Comparison of ENCODE assay signal across 8 mouse cellular contexts in genomic region chr4:139598356-139598755, GRCm38 (mm10). TPM values are rescaled to one million over a fixed set of nuclear protein-coding genes. Genes with fewer than 3 reads are reported as not detected.
A peak's percentile ranks its signal among the peaks of the same experiment; 100 is the strongest.
DNase-seq lines count a peak whose midpoint lies in the region; ATAC-seq and TF ChIP-seq lines count a peak whose summit lies in the region.

No protein-coding gene starts in this region.

- no peak overlapping the region for H3K4me3 ChIP-seq in left cerebral cortex, adult 2 months
- no peak overlapping the region for H3K4me3 ChIP-seq in embryonic facial prominence, embryonic 14.5 days (ENCODE audit: low read depth, low read length)
- no peak overlapping the region for H3K4me3 ChIP-seq in intestine, embryonic 14.5 days (ENCODE audit: low read depth, low read length)
- no peak overlapping the region for H3K4me3 ChIP-seq in midbrain, postnatal 0 days (ENCODE audit: low read depth, low read length)

- peak overlapping the region; percentile 46 for H3K4me2 ChIP-seq in embryonic facial prominence, embryonic 14.5 days (ENCODE audit: low read depth, low read length)
- H3K4me2 ChIP-seq in intestine, embryonic 14.5 days (ENCODE audit: low read length): peak overlapping the region; percentile 35
- peak overlapping the region; percentile 36; the same call in 1 of the 2 replicates for H3K4me2 ChIP-seq in midbrain, postnatal 0 days (ENCODE audit: low read depth, low read length, poor library complexity, severe bottlenecking)

- WGBS in embryonic facial prominence, embryonic 14.5 days: 25% methylated on average over 13 of the region's 13 CpGs
- WGBS in intestine, embryonic 14.5 days: 16% methylated on average over 13 of the region's 13 CpGs
- 40% methylated on average over 13 of the region's 13 CpGs for WGBS in midbrain, postnatal 0 days

- no peak for ATAC-seq in embryonic facial prominence, embryonic 14.5 days (ENCODE audit: low read depth)
- no peak for ATAC-seq in intestine, embryonic 14.5 days (replicated peaks; ENCODE audit: low FRiP score, low TSS enrichment, low read depth)
- ATAC-seq in midbrain, postnatal 0 days (ENCODE audit: low FRiP score): no peak

- peaks cover 61% of the 10 kb centered on the region for H3K4me1 ChIP-seq in embryonic facial prominence, embryonic 14.5 days (ENCODE audit: control insufficient read depth, insufficient read depth, low read length)
- peaks cover 73% of the 10 kb centered on the region for H3K4me1 ChIP-seq in intestine, embryonic 14.5 days (replicated peaks; ENCODE audit: control insufficient read depth, insufficient read depth, low read length)
- H3K4me1 ChIP-seq in midbrain, postnatal 0 days (ENCODE audit: insufficient read depth, low read length): peaks cover 34% of the 10 kb centered on the region

- intact Hi-C loops in left cerebral cortex, adult 2 months (cut with DNase I): no loop called here
- intact Hi-C loops in left cerebral cortex, postnatal 25 days (cut with DNase I): no loop called here

- H3K9me3 ChIP-seq in embryonic facial prominence, embryonic 14.5 days (ENCODE audit: control insufficient read depth, low read length): no peaks in the 10 kb centered on the region
- no peaks in the 10 kb centered on the region for H3K9me3 ChIP-seq in intestine, embryonic 14.5 days (ENCODE audit: control insufficient read depth, low read length)
- H3K9me3 ChIP-seq in midbrain, postnatal 0 days (ENCODE audit: low read length): no peaks in the 10 kb centered on the region

- DNase-seq in left cerebral cortex, adult 2 months (ENCODE audit: extremely low spot score in 1 of 2, low spot score in 2 of 2): no peak
- no peak for DNase-seq in left cerebral cortex, postnatal 25 days (ENCODE audit: low spot score in 2 of 2)
- peak; percentile 25 for DNase-seq in embryonic facial prominence, embryonic 14.5 days (ENCODE audit: low spot score)
- peak; percentile 69 for DNase-seq in intestine, embryonic 14.5 days (ENCODE audit: low spot score)
- DNase-seq in midbrain, postnatal 0 days (ENCODE audit: low spot score): no peak
- no peak for DNase-seq in adrenal gland, postnatal 25 days
- DNase-seq in embryo, embryonic 10 days (ENCODE audit: low spot score): no peak
- DNase-seq in urinary bladder, postnatal 14 days (ENCODE audit: low spot score): no peak

- no peaks in the 10 kb centered on the region for H3K27me3 ChIP-seq in embryonic facial prominence, embryonic 14.5 days (replicated peaks; ENCODE audit: control insufficient read depth, insufficient read depth, low read length)
- H3K27me3 ChIP-seq in intestine, embryonic 14.5 days (replicated peaks; ENCODE audit: control insufficient read depth, insufficient read depth, low read length): no peaks in the 10 kb centered on the region
- no peaks in the 10 kb centered on the region for H3K27me3 ChIP-seq in midbrain, postnatal 0 days (ENCODE audit: insufficient read depth, low read length)

- peak overlapping the region; percentile 85 for H3K27ac ChIP-seq in left cerebral cortex, adult 2 months
- peak overlapping the region; percentile 91 for H3K27ac ChIP-seq in embryonic facial prominence, embryonic 14.5 days (replicated peaks; ENCODE audit: low read depth, low read length)
- peak overlapping the region; percentile 86 for H3K27ac ChIP-seq in intestine, embryonic 14.5 days (ENCODE audit: low read depth)
- peak overlapping the region; percentile 52; the same call in 1 of the 2 replicates for H3K27ac ChIP-seq in midbrain, postnatal 0 days (ENCODE audit: low read depth, low read length)

- H3K9ac ChIP-seq in embryonic facial prominence, embryonic 14.5 days (ENCODE audit: low read depth, low read length): peak overlapping the region; percentile 15; the same call in 1 of the 2 replicates
- peak overlapping the region; percentile 25 for H3K9ac ChIP-seq in intestine, embryonic 14.5 days (ENCODE audit: low read length)
- H3K9ac ChIP-seq in midbrain, postnatal 0 days (replicated peaks; ENCODE audit: low read length, poor library complexity, severe bottlenecking): no peak overlapping the region

- no peaks in the 10 kb centered on the region for H3K36me3 ChIP-seq in embryonic facial prominence, embryonic 14.5 days (ENCODE audit: control insufficient read depth, insufficient read depth, low read length)
- no peaks in the 10 kb centered on the region for H3K36me3 ChIP-seq in intestine, embryonic 14.5 days (ENCODE audit: control insufficient read depth, insufficient read depth, low read length)
- no peaks in the 10 kb centered on the region for H3K36me3 ChIP-seq in midbrain, postnatal 0 days (ENCODE audit: insufficient read depth, low read length)

- no peak for TF ChIP-seq CTCF in left cerebral cortex, adult 2 months (IDR thresholded peaks at IDR 0.05)
- TF ChIP-seq CTCF in midbrain, postnatal 0 days (IDR thresholded peaks at IDR 0.05): no peak

RNA-seq across cellular contexts. Expression of gene Gm21969, which starts 4.6 kb away (rescaled TPM):
- total RNA-seq in left cerebral cortex, adult 2 months (2021): not detected
- total RNA-seq in left cerebral cortex, postnatal 25 days (2021): not detected
- polyA plus RNA-seq in embryonic facial prominence, embryonic 14.5 days (2014; fragmentation: Nextera tagmentation; extraction: Ambion mirVana): not detected in 2 replicates
- not detected in 2 replicates for polyA plus RNA-seq in intestine, embryonic 14.5 days (2014; fragmentation: Nextera tagmentation; extraction: Ambion mirVana)
- total RNA-seq in midbrain, postnatal 0 days (2014; rRNA removed): not detected in 2 replicates
- not detected in 2 replicates for polyA plus RNA-seq in midbrain, postnatal 0 days (2015; fragmentation: Nextera tagmentation; extraction: Ambion mirVana)
- total RNA-seq in adrenal gland, postnatal 25 days (2021): not detected in 2 replicates

RNA-seq across cellular contexts. Expression of gene Aldh4a1, which starts 24.3 kb away (rescaled TPM):
- total RNA-seq in left cerebral cortex, adult 2 months (2021): 10 to 100 TPM; 16.9 to 17.0 TPM
- 10 to 100 TPM; 15.9 to 17.3 TPM for total RNA-seq in left cerebral cortex, postnatal 25 days (2021)
- polyA plus RNA-seq in embryonic facial prominence, embryonic 14.5 days (2014; fragmentation: Nextera tagmentation; extraction: Ambion mirVana): 21.1 and 23.9 TPM in 2 replicates
- 10.1 and 11.0 TPM in 2 replicates for polyA plus RNA-seq in intestine, embryonic 14.5 days (2014; fragmentation: Nextera tagmentation; extraction: Ambion mirVana)
- total RNA-seq in midbrain, postnatal 0 days (2014; rRNA removed): 30.0 and 36.8 TPM in 2 replicates
- 25.2 and 28.1 TPM in 2 replicates for polyA plus RNA-seq in midbrain, postnatal 0 days (2015; fragmentation: Nextera tagmentation; extraction: Ambion mirVana)
- 124 and 138 TPM in 2 replicates for total RNA-seq in adrenal gland, postnatal 25 days (2021)

RNA-seq across cellular contexts. Expression of gene Tas1r2, which starts 55.0 kb away (rescaled TPM):
- not detected for total RNA-seq in left cerebral cortex, adult 2 months (2021)
- total RNA-seq in left cerebral cortex, postnatal 25 days (2021): not detected
- not detected in 2 replicates for polyA plus RNA-seq in embryonic facial prominence, embryonic 14.5 days (2014; fragmentation: Nextera tagmentation; extraction: Ambion mirVana)
- not detected in 2 replicates for polyA plus RNA-seq in intestine, embryonic 14.5 days (2014; fragmentation: Nextera tagmentation; extraction: Ambion mirVana)
- not detected in 2 replicates for total RNA-seq in midbrain, postnatal 0 days (2014; rRNA removed)
- not detected in 2 replicates for polyA plus RNA-seq in midbrain, postnatal 0 days (2015; fragmentation: Nextera tagmentation; extraction: Ambion mirVana)
- total RNA-seq in adrenal gland, postnatal 25 days (2021): not detected in 2 replicates

Comparison
In these comparisons a context has a peak if more than half of its experiments do, and no peak if none do; other contexts are left out.
1. DNase-seq: peak in embryonic facial prominence, embryonic 14.5 days (single experiment) and intestine, embryonic 14.5 days (single experiment); none in left cerebral cortex, adult 2 months (0 of 2), left cerebral cortex, postnatal 25 days (0 of 2), midbrain, postnatal 0 days (single experiment), adrenal gland, postnatal 25 days (single experiment), embryo, embryonic 10 days (single experiment) and urinary bladder, postnatal 14 days (single experiment).
2. Peak in every context shown above with its lines, with median percentiles within 50 percentile points of each other: H3K27ac ChIP-seq and H3K4me2 ChIP-seq.